Mouse (Mus musculus): Measurements from ENCODE around the gene Efna1.
A peak's percentile ranks its signal among the peaks of the same experiment; 100 is the strongest.

- TF ChIP-seq CTCF (IDR thresholded peaks at IDR 0.05), result peak; percentile 95
- TF ChIP-seq EP300 (IDR thresholded peaks at IDR 0.05), result no peak
Observed at GRCm38 (mm10) chr3:89308089-89308488, 27.1 kb upstream of the Efna1 start.
